Mouse (Mus musculus) ovary, postnatal 14 days (tissue): ENCODE results near the gene Gm10775.

Experiments
- DNase-seq: peaks from one replicate; pipeline ENCODE4 v3.0.0; 2022; ENCODE audit warnings: low spot score

The Gm10775 gene

DNA sequence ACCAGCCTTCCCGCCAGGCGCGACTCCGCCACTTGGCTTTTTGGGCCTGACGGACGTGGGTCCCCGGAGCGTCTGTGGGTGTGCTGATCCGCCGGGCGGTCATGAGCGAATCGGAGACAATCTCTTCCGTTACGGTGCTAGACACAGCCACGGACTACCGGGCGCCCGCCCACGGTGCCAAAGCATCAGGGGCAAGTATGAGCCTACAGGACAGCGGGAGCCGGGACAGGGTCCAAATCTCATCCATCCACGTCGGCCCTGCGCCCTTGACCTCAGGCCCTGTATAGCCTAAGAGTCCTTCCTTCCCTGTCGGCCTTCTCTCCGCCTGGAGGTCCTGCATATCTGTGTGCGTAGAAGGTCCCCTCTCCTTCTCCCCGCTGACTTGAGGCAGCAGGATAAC, at the start of gene Gm10775:
Gene Gm10775 (plus strand): TSS at position 301 of the 400 bp plus-strand sequence.
- no peak for DNase-seq

- DNase-seq, result no peak
These were observed 33.4 kb upstream of the Gm10775 start for GRCm38 (mm10) chr13:65225945-65226344.

DNA sequence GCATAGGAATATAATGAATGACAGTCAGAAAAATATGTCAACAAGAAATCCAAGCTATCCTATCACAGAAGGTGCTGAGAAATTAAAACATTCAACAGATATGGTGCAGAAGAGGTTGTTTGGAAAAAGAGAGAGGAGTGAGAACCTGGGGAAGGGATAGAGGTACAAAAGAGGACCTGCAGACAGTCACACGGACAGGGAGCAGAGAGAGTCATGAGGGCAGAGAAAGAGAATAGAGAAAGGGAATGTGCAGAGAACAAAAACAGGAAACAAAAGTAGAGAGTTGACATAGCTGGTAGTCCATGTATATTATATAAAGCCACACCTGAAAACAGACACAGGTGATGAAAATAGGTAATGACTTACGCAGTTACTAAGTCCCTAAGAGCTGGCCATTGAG, 32.7 kb upstream of the Gm10775 start:
- no peak for DNase-seq

DNA sequence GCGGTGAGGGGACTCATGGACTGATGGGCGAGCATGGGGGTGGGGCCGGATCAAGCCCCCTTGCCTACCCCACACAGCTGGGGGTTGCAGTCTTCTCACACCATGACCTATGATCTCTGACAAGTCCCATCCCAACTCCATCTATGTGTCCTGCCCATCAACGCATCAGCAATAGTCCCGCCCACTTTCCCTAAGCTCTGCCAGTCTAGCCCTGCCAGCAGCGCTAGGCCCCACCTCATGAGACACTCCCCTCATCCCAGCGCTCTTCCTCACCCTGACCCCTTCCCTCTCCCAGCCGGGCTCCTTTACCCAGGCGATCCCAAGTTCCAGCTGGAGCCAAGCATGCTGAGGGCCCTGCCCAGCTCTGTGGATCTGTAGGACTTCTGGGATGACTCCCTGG, 22.1 kb upstream of the Gm10775 start:
- DNase-seq, result no peak

DNA sequence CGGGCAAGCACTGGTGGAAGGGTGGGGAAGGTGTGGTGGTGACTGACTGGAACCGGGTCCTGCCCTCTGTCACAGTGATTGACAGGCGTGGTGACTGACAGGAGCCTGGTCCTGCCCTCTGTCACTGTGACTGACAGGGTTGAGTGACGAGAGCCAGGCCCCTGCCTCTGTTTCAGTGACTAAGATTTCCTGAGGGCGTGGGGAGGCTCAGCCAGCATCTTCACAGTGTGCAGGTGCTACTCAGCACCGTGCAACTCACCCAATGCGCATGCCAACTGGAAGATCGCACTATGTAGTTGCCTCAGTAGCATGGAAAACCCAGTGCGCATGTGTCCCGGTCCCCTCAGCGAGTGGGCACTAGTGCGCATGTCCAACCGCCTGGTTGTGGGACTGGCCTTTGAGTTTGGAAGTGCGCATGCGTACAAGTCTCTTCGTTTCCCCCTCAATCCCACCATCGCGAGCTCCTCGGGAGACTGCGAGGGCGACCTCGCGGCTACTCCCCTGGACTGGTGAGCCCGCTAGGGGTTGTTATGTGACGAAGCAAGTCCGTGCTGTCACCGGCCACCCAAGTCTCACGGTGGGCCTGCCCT, 18.7 kb upstream of the Gm10775 start:
- DNase-seq, result peak; percentile 95

DNA sequence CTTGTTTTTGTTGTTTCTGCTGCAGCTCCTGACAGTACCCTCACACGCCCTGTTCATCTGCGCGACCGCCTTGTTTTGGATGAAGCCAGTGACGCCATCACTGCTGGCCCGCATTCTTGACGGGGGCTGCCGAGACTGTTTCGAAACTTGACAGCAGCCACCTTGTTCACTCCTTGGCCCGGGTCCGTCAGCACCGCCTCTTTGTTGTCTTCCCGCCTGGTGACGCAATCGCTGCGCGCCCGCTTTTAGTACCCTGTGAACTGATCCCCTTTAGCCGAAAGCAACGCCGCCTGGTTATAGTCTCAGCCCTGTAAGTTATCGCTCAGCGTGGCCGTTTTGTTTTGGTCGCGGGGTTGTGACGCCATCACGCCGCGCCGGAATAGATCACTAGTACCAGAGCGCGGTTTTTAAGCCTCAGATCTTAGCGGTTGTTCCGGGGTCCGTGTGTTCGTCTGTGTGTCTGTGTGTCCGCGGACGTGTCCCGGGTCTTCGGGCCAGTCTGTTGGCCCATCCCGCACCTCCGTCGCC, 18.2 kb upstream of the Gm10775 start:
- DNase-seq, result peak; percentile 91

DNA sequence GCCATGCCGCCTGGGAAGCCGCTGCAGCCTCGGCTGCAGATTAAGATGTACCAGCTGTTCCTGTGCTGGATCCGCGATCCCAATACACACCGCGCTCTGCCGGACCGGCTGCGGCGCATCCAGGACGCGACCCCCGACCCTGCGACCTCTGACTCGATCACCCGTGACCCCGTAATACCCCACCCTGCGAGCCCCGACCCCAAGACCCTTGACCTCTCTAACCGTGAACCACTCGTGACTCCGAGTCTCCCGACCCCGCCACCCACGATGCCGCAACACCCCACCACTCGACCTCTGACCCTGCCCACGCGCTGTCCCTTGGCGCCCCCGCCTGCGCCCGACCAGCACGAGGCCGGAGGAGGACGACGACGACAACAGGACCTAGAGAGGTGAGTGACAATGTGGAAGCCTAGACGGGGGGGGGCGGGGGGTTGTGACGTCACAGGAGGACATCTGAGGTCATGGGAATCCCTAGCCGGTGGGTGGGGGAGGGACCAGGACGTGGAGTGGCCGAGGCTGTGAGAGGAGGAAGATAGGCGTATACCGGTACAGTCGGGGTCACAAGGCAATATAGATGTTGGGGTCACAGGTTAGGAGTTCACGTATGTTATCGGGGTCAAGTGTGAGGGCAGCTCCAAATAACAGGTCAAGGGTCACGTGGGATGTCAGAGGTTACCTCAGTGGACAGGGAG, 17.6 kb upstream of the Gm10775 start:
- no peak for DNase-seq

GRCm38 (mm10) chr13:65242319-65242787, 17.0 kb upstream of the Gm10775 start:
- no peak for DNase-seq

DNA sequence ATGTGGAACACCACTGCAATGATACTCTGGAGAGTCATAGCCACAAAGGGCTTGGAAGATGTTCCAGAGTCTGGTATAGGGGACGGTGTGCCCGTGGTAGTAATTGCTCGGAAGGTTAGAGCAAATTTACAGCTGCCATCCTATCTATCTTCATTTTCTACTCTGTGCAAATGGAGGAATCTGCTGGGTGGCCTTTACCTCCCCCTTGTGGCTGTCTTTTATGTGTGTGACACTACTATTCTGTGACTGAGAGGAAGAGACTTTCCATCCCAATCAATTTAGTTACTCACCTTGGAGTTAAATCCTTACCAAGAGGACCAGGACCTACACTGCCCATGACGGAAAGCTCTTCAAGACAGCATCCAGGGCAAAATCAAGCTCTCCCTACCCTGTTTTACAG, 16.1 kb upstream of the Gm10775 start:
- DNase-seq, result no peak

DNA sequence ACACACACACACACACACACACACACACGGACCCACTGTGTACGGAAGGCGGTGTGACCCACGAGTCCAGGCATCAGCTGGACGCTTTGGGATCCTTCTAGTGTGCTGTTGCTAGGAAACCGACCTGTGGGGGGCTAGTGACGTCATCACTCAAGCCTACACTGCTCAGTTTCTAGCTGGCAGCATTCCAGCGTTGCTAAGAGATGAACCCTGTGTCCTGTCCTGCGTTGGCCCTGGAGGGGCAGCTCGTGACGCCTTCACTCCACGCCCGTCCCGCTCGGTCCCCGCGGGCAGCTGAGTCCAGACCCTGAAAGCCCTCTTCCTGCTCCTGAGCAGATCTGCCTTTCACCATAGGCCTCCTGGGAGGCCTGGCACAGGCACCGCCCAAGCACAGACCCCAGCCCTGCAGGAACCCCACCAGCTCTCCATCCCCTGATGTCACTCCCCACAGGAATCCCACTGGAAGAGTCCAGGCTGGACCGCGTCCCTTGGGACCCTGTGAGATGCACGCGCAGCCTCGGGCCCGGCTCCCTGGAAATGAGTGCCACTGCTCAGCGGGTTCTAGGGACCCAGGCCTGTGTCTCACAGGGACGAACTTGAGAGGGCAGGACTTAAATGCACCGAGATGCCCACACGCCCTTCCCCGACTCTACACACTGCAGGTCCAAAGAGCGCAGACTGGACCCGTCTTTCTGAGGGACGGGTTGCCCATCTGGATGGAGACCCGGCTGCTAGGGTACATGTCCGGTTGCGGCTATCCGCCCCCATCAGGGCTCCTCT, 974 bp upstream of the Gm10775 start:
- DNase-seq, result no peak

DNA sequence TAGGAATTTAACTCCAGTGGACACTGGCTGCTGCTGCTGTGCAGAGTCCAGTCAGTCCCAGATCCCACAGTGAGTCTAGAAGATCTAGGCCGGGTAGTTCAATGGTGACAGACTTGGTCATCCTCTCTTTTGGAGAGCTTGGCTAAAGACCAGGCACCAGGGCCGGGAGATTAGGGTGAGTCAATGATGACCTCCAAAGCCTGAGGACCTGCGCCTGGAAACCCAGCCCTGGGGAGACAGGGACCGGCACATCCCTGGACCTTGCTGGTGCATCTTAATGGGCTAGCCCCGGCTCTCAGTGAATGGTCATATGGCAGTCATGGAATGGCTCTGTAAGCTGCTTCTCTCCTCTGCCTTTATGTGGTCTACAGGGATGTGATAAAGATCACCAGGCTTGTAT, 2.7 kb downstream of the Gm10775 start:
- DNase-seq, result no peak

GRCm38 (mm10) chr13:65277994-65278382, 18.6 kb downstream of the Gm10775 start:
- DNase-seq, result no peak

GRCm38 (mm10) chr13:65278383-65279341, 19.3 kb downstream of the Gm10775 start, which contains the start of gene Zfp369:
Gene Zfp369 (plus strand): TSS chr13:65278814.
- DNase-seq, result peak; percentile 89

GRCm38 (mm10) chr13:65286771-65287170, 27.4 kb downstream of the Gm10775 start:
- DNase-seq, result no peak

DNA sequence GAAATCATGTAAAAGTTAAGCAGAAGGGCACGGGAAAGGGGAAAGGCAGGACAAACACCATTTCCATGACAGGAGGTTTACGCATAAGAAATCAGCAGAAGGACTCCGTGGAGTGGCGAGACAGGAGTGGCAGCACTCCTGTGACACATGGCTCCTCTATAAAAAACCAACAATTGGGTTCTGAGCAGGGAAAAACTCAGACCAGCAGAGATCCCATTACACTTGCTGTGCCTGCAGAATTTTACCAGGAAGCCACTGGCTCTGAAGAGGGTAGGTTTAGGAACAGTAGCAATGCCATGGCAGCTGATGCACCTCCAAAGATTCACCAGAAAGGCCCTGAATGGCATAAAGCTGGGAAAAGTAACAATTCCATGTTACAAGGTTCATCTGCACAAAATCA, 37.0 kb downstream of the Gm10775 start:
- no peak for DNase-seq
